Mouse (Mus musculus): ENCODE measurements around the gene Tet1.

Gene Tet1

DNA sequence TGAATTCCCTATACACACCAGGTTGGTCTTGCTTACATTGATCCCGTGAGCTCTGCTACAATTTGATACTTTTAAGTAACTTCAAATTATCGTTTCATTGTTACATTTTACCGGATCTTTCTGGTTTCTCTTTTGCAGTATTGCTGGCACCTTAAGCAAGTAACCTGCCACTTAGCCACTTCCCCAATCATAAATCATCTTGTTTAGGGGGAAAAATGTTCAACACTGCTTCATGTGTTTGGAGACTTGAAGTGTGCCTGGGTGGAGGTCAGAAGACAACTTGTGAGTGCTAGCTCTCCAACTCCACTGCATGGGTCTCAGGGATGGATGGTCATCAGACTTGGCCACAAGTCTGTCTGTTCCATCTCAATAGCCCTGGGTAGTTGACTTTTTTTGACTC, 17.8 kb downstream of the Tet1 start:
- no peak for DNase-seq (ENCODE audit: low spot score in 2 of 2)

GRCm38 (mm10) chr10:62886799-62887591, 21.8 kb downstream of the Tet1 start:
- DNase-seq (ENCODE audit: low spot score in 2 of 2), result peak; percentile 35 to 73

- no peak for DNase-seq (ENCODE audit: low spot score in 2 of 2)
These were observed 22.6 kb downstream of the Tet1 start for GRCm38 (mm10) chr10:62885969-62886798.

- no peak for DNase-seq (ENCODE audit: low spot score in 2 of 2)
These were observed 23.3 kb downstream of the Tet1 start for GRCm38 (mm10) chr10:62885460-62885859.

DNA sequence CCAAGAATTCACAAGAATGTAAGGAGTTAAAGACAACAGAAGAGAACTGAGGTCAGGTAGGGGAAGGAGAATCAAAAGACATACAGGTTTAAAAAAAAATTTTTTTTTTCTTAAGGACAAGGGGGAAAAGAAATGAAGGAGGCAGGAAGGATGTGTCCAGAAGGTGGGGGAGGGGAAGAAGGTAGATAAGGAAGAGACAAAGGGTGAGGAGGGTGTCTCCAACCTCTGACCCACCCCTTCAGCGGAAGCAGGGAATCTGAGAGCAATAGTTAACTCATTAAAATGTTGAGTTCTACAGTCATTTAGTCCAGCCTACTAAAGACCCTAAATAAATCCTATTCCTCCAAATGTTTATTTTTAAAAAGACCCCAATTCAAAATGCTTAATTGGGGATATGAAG, 24.3 kb downstream of the Tet1 start:
- no peak for DNase-seq (ENCODE audit: low spot score in 2 of 2)

- no peak for DNase-seq (ENCODE audit: low spot score in 2 of 2)
These were observed 24.8 kb downstream of the Tet1 start for GRCm38 (mm10) chr10:62883933-62884372.

GRCm38 (mm10) chr10:62881211-62881610, 27.6 kb downstream of the Tet1 start:
- DNase-seq (ENCODE audit: low spot score in 2 of 2), result no peak

DNA sequence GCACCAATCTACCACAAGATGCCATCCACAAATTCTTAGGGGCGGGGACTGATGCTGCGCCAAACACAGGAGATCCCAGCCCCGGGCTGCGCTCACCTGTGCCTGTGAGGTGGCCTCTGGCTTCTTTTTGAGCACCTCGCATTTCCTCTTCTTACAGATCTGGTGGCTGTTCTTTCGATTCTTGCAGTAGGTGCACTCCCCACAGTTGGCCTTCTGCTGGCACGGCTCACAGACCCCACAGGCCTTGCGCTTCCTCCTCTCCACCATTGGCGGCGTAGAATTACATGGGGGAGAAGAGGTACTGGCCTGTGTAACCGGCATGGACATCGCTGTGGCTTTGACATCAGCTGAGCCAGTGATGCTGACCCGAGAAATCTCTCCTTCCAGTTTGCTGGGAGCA, 30.7 kb downstream of the Tet1 start:
- no peak for DNase-seq (ENCODE audit: low spot score in 2 of 2)

- DNase-seq (ENCODE audit: low spot score in 2 of 2), result no peak
These were observed 33.2 kb downstream of the Tet1 start for GRCm38 (mm10) chr10:62875565-62875964.

- no peak for DNase-seq (ENCODE audit: low spot score in 2 of 2)
These were observed 34.0 kb downstream of the Tet1 start for GRCm38 (mm10) chr10:62874828-62875227.

DNA sequence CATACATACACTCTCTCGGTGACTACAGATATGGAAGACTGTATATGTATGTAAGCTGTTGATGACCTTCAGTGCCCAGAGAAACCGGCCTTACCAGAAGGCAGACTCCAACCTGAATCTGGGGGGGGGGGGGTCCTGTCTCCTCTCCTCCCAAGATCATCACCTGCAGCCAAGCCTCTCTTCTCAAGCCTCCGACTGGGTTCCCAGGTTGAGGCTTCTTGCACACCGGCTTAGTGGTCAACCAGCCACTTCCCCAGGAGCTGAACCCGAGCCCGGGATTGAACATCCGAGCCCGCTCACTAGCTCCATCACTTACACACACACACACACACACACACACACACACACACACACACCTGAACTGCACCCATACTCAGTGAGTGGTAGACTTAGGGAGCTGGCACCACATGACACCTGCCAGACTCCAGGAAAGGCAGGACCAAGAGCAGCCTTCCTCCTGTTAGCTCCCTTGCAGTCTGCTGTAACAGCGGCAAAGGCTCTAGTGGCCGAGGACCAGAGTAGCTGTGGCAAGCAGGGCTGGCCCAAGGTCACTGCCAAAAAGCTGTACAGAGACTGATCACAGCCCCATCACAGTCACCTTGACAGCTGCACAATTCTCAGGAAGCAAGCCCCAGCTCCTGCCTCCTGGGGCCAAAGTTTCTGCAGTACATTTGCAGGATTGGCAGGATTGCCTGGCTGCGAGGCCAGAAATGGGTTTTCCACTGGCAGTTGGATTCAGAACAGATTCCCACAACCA, 42.6 kb downstream of the Tet1 start:
- DNase-seq (ENCODE audit: low spot score in 2 of 2), result peak in 1 of 2 experiments; percentile 42

DNA sequence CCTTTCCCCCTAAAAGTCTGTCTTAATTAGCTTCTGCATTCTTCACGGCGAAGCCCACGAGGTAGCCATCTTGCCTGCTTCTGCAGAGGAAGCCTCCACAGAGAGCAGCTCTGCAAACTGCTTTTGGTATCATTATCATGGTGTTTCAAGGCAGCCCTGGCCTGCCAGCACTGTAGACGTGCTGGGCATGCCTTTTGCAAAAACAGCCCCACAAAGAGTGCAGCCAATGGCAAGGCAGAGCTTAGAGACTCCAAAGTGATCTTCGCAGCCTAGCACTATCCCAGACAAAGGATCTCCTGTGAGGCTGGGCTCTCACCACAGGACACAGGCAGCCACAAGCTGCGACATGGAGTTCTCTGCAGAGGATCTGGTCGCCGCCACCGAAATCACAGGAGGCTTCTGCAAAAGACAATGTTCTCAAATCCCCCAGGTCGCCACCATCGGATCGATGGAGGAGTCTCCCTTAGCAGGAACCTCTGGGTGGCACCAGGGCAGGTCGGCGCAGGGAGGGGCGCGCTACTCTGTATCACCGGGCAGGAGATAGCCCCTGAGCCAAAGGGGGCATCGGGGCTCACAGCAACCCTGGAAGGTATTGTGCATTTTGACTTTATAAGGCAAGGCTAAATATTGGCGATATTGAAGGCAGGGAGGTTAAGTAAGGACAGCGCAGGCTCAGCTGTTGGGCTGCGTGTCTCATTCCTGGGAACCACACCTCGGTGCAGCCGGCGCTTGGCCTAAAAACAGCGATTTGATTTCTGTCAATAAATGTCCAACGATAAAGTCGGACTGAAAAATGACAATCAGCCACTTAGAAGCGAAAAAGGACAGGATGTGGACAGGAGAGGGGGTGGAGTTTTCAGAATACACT, 43.4 kb downstream of the Tet1 start:
- peak; percentile 53 to 76 for DNase-seq (ENCODE audit: low spot score in 2 of 2)

DNA sequence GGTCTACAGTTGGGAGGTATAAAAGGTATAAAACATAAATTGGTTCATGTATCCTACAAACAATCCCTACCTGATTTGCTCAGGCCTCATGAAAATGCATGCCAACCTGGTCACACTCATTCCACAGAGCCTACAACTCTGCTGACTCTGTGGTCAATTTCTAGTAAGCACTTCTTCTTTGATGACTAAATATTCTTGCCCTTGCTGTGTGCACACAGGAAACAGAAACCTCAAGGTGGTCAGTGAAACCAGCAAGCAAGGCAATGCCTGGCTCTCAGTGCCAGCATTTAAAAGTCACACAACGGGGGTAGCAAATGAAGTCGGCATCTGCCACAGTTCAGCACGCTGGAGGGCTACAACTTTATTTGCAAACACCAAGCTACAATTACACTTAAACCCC, 45.2 kb downstream of the Tet1 start:
- no peak for DNase-seq (ENCODE audit: low spot score in 2 of 2)

DNA sequence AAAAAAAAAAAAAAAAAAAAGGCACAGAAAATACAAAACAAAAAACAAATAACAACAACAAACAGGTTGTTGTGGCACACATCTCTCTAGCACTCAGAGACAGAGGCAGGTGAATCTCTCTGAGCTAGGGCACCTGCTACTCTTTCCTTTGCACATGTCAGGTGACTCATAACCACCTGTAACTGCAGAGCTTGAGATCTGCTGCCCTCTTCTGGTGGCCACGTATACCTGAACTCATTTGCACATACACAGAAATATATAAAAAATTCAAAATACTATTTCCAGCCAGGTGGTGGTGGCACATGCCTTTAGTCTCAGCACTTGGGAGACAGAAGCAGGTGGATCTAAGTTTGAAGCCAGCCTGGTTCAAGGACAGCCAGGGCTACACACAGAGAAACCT, 46.4 kb downstream of the Tet1 start:
- DNase-seq (ENCODE audit: low spot score in 2 of 2), result no peak

DNA sequence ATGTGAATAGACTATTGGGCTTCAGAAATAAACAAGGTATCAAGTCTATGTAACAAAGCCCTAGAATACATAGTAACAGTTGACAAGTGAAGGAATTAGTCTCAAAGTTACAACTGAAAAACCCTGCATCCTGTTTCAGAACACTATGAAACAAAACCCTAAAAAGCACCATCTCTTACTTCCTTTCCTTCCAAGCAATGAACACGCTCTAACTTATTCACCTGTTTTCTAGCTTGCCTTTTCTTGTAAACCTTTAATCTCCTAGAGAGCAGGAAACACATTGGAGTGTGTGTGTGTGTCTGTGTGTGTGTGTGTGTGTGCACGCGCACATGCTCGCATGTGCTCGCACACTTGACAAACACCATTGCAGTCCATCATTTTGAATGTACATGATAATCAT, 49.8 kb downstream of the Tet1 start:
- no peak for DNase-seq (ENCODE audit: low spot score in 2 of 2)

- DNase-seq (ENCODE audit: low spot score in 2 of 2), result no peak
These were observed 52.0 kb downstream of the Tet1 start for GRCm38 (mm10) chr10:62856690-62857290.

GRCm38 (mm10) chr10:62854992-62855391, 53.8 kb downstream of the Tet1 start:
- DNase-seq (ENCODE audit: low spot score in 2 of 2), result no peak

GRCm38 (mm10) chr10:62854581-62854980, 54.2 kb downstream of the Tet1 start:
- no peak for DNase-seq (ENCODE audit: low spot score in 2 of 2)

DNA sequence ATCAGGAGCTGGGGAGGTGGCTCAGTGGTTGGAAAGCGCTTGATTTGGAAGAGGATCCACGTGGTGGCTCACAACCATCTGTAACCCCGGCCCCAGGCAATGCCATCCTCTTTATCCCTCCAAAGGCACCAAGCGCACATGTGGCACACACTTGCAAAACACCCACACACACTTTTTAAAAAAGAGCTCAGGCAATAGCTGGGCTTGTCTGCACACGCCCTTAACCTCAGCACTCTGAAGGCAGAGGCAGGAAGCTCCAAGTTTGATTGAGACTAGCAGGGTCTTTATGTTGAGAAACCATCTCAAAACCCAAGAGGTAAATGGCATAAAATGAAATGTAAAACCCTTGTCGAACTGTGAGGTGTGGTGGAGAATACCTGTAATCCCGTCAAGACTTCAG, 57.2 kb downstream of the Tet1 start:
- DNase-seq (ENCODE audit: low spot score in 2 of 2), result no peak

- no peak for DNase-seq (ENCODE audit: low spot score in 2 of 2)
These were observed 57.8 kb downstream of the Tet1 start for GRCm38 (mm10) chr10:62851025-62851424.

DNA sequence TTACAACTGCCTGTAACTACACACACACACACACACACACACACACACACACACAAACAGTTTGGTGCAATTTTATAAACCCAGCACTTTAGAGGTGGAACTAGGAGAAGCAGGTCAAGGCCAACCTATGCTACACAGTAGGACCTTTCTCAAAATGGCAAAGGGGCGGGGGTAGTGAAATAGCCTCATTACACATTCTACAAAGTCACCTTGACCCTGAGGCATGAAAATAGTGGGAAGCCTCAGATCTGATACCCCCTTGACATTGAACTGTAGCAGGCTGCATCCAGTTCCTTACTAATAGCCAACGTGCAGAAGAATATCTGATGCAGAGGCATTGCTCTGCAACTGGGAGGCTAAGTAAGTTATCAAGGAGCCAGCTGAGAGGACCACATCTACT, 60.0 kb downstream of the Tet1 start:
- no peak for DNase-seq (ENCODE audit: low spot score in 2 of 2)
